Mouse (Mus musculus) liver, adult 2 months (tissue): ENCODE measurements around the gene Arhgdib.

Source experiments
- CTCF ChIP-seq: fragments of 200-500 bp; IDR thresholded peaks from 2 replicates; pipeline ENCODE4 v1.5.1; 2011; ENCODE audit warnings: low read depth, low read length, control low read depth
- POLR2A ChIP-seq: fragments of 200-500 bp; IDR thresholded peaks from 2 replicates; pipeline ENCODE4 v1.6.1; 2011; ENCODE audit warnings: low read length, control low read depth; ENCODE audit not compliant: insufficient read depth; ENCODE audit errors: extremely low read depth

DNA sequence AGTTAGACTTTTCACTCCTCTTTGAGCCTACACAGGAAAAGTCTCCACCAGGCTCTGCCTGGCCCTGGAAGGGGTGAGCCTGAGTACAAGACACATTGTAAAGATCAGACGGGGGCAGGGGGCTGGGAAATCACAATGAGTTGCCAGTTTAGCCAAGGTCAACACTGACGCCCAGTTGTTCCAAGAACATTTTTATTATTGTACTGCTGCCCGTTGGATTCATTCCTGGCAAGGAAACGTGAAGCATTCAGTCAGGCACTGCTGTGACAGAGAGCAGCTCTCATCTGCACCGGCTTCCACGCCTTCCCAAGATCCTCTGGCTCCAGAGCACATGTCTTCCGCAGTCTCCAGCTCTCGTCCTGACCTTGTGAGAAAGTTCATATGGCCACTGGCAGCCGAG, 53.8 kb downstream of the Arhgdib start:
- TF ChIP-seq POLR2A (no peak), CTCF (no peak)
